Comparison of ENCODE assay signal across 20 mouse cellular contexts in genomic region chr8:122891440-122891839, GRCm38 (mm10). TPM values are rescaled to one million over a fixed set of nuclear protein-coding genes. Genes with fewer than 3 reads are reported as not detected.
DNase-seq lines count a peak whose midpoint lies in the region; ATAC-seq and TF ChIP-seq lines count a peak whose summit lies in the region.
"Had no signal": no experiment of that assay in that cellular context is flagged by ENCODE, and none has a peak within 500 bp of the region (broad histone marks: within the 10 kb centered on the region; RNA-seq: fewer than 3 reads in every experiment).

No protein-coding gene starts in this region.

- H3K4me1 ChIP-seq in forebrain, postnatal 0 days (ENCODE audit: insufficient read depth), result no peaks in the 10 kb centered on the region
- H3K4me1 ChIP-seq in forebrain, embryonic 10.5 days, result no peaks in the 10 kb centered on the region
- H3K4me1 ChIP-seq in CH12.LX (ENCODE audit: control insufficient read depth in 1 of 2, insufficient read depth in 2 of 2), result peaks cover 0 to 18% of the 10 kb centered on the region in 2 experiments; a peak in 2 of 4 replicates
- no peaks in the 10 kb centered on the region for H3K4me1 ChIP-seq in liver, embryonic 14.5 days (replicated peaks; ENCODE audit: control insufficient read depth in 2 of 2, insufficient read depth in 2 of 2, low read length in 1 of 2)
- no peaks in the 10 kb centered on the region for H3K4me1 ChIP-seq in forebrain, embryonic 13.5 days
- H3K4me1 ChIP-seq: embryonic facial prominence, embryonic 10.5 days; heart, embryonic 10.5 days; limb, embryonic 15.5 days; midbrain, embryonic 12.5 days had no signal

- intact Hi-C loops in left cerebral cortex, adult 2 months (cut with DNase I), result no loop called here
- intact Hi-C loops in left cerebral cortex, postnatal 25 days (cut with DNase I), result no loop called here

- TF ChIP-seq POLR2A in CH12.LX (IDR thresholded peaks at IDR 0.05; ENCODE audit: low read depth, low read length), result no peak

- peaks cover 95% of the 10 kb centered on the region for H3K36me3 ChIP-seq in forebrain, postnatal 0 days (ENCODE audit: insufficient read depth)
- peaks cover 100% of the 10 kb centered on the region for H3K36me3 ChIP-seq in forebrain, embryonic 10.5 days (replicated peaks)
- peaks cover 98% of the 10 kb centered on the region in 2 experiments for H3K36me3 ChIP-seq in CH12.LX (replicated peaks in 1 of 2; ENCODE audit: control insufficient read depth in 1 of 2, insufficient read depth in 1 of 2, low read length in 1 of 2)
- H3K36me3 ChIP-seq in liver, embryonic 14.5 days (replicated peaks; ENCODE audit: control insufficient read depth, insufficient read depth, low read depth), result peaks cover 66% of the 10 kb centered on the region
- peaks cover 99% of the 10 kb centered on the region for H3K36me3 ChIP-seq in forebrain, embryonic 13.5 days (ENCODE audit: poor library complexity, severe bottlenecking)

- H3K9ac ChIP-seq in forebrain, postnatal 0 days, result no peak overlapping the region
- H3K9ac ChIP-seq in CH12.LX (ENCODE audit: insufficient read depth, low read depth), result no peak overlapping the region
- no peak overlapping the region for H3K9ac ChIP-seq in liver, embryonic 14.5 days (replicated peaks)
- no peak overlapping the region for H3K9ac ChIP-seq in forebrain, embryonic 13.5 days
- H3K9ac ChIP-seq: limb, embryonic 15.5 days; midbrain, embryonic 12.5 days had no signal

- ATAC-seq in forebrain, postnatal 0 days, result 0 out of 2 replicates have a peak, but pooled peaks have one; percentile 29
- ATAC-seq in liver, embryonic 14.5 days (ENCODE audit: insufficient read depth), result no peak
- ATAC-seq in forebrain, embryonic 13.5 days, result no peak

- H3K4me3 ChIP-seq in forebrain, postnatal 0 days (ENCODE audit: low read depth, low read length), result no peak overlapping the region
- no peak overlapping the region for H3K4me3 ChIP-seq in forebrain, embryonic 10.5 days
- H3K4me3 ChIP-seq in left cerebral cortex, adult 2 months, result no peak overlapping the region
- H3K4me3 ChIP-seq in CH12.LX (replicated peaks in 1 of 3; ENCODE audit: low read depth in 2 of 3, low read length in 2 of 3, poor library complexity in 1 of 3), result no peak overlapping the region
- no peak overlapping the region for H3K4me3 ChIP-seq in liver, embryonic 14.5 days (ENCODE audit: insufficient read depth in 1 of 2, low read depth in 2 of 2, low read length in 2 of 2)
- no peak overlapping the region for H3K4me3 ChIP-seq in forebrain, embryonic 13.5 days
- H3K4me3 ChIP-seq: embryonic facial prominence, embryonic 10.5 days; erythroblast, embryonic 14.5 days; heart, embryonic 10.5 days; limb, embryonic 15.5 days; midbrain, embryonic 12.5 days had no signal

- H3K27ac ChIP-seq in forebrain, postnatal 0 days (ENCODE audit: low read depth, low read length), result no peak overlapping the region
- H3K27ac ChIP-seq in forebrain, embryonic 10.5 days, result no peak overlapping the region
- H3K27ac ChIP-seq in left cerebral cortex, adult 2 months, result no peak overlapping the region
- no peak overlapping the region for H3K27ac ChIP-seq in CH12.LX (ENCODE audit: insufficient read depth, low read depth)
- no peak overlapping the region for H3K27ac ChIP-seq in liver, embryonic 14.5 days
- H3K27ac ChIP-seq in forebrain, embryonic 13.5 days, result no peak overlapping the region
- H3K27ac ChIP-seq: embryonic facial prominence, embryonic 10.5 days; heart, embryonic 10.5 days; limb, embryonic 15.5 days; midbrain, embryonic 12.5 days had no signal

- no peak for DNase-seq in forebrain, postnatal 0 days
- no peak for DNase-seq in forebrain, embryonic 10.5 days (ENCODE audit: extremely low spot score, low spot score)
- no peak for DNase-seq in left cerebral cortex, adult 2 months (ENCODE audit: extremely low spot score in 1 of 2, low spot score in 2 of 2)
- DNase-seq in left cerebral cortex, postnatal 25 days (ENCODE audit: low spot score in 2 of 2), result no peak
- no peak for DNase-seq in CH12.LX (ENCODE audit: extremely low read depth)
- DNase-seq in liver, embryonic 14.5 days (ENCODE audit: low read depth in 3 of 3, low spot score in 3 of 3), result no peak
- no peak for DNase-seq in yolk sac, embryonic 10.5 days (ENCODE audit: low spot score)
- DNase-seq: adrenal gland, adult 8-10 months; cerebellum, postnatal 10 days; gastrocnemius, postnatal 14 days; heart, postnatal 4 days; kidney, postnatal 10 days; lung, postnatal 36 days; thymus, adult 2 months had no signal

- TF ChIP-seq EP300 in CH12.LX (IDR thresholded peaks at IDR 0.05; ENCODE audit: low read length), result no peak
- TF ChIP-seq EP300 in liver, embryonic 14.5 days (IDR thresholded peaks at IDR 0.05; ENCODE audit: low read depth), result no peak

- no peaks in the 10 kb centered on the region for H3K9me3 ChIP-seq in forebrain, postnatal 0 days (ENCODE audit: low read length)
- H3K9me3 ChIP-seq in forebrain, embryonic 10.5 days, result no peaks in the 10 kb centered on the region
- no peaks in the 10 kb centered on the region for H3K9me3 ChIP-seq in CH12.LX (replicated peaks; ENCODE audit: low read length)
- H3K9me3 ChIP-seq in liver, embryonic 14.5 days (ENCODE audit: control insufficient read depth, low read length), result no peaks in the 10 kb centered on the region
- H3K9me3 ChIP-seq in forebrain, embryonic 13.5 days (replicated peaks), result no peaks in the 10 kb centered on the region
- H3K9me3 ChIP-seq: embryonic facial prominence, embryonic 10.5 days; heart, embryonic 10.5 days; limb, embryonic 15.5 days; midbrain, embryonic 12.5 days had no signal

- TF ChIP-seq RAD21 in CH12.LX (IDR thresholded peaks at IDR 0.05; ENCODE audit: low read depth, low read length), result peak; percentile 5

- H3K27me3 ChIP-seq in forebrain, postnatal 0 days (ENCODE audit: insufficient read depth, low read length), result no peaks in the 10 kb centered on the region
- no peaks in the 10 kb centered on the region for H3K27me3 ChIP-seq in forebrain, embryonic 10.5 days (ENCODE audit: poor library complexity, severe bottlenecking)
- H3K27me3 ChIP-seq in CH12.LX (replicated peaks), result no peaks in the 10 kb centered on the region
- no peaks in the 10 kb centered on the region for H3K27me3 ChIP-seq in liver, embryonic 14.5 days (ENCODE audit: control insufficient read depth, insufficient read depth, low read length)
- H3K27me3 ChIP-seq in forebrain, embryonic 13.5 days, result no peaks in the 10 kb centered on the region
- H3K27me3 ChIP-seq: limb, embryonic 15.5 days; midbrain, embryonic 12.5 days had no signal

- 91% methylated on average over 12 of the region's 12 CpGs for WGBS in forebrain, postnatal 0 days
- WGBS in forebrain, embryonic 10.5 days, result 88% methylated on average over 12 of the region's 12 CpGs
- 76% methylated on average over 12 of the region's 12 CpGs for WGBS in liver, embryonic 14.5 days (ENCODE audit: insufficient replicate concordance)
- WGBS in forebrain, embryonic 13.5 days, result 86% methylated on average over 12 of the region's 12 CpGs

- dilution Hi-C loops in CH12.LX (cut with MboI; ENCODE audit: extremely low pct_ligation_motif_present, extremely low pct_unique_long_range_greater_than_20kb, low sequenced_read_pairs), result no loop called here

- H3K4me2 ChIP-seq in forebrain, postnatal 0 days (ENCODE audit: low read depth), result no peak overlapping the region
- H3K4me2 ChIP-seq in CH12.LX (ENCODE audit: insufficient read depth, low read depth, poor library complexity, severe bottlenecking), result no peak overlapping the region
- H3K4me2 ChIP-seq in liver, embryonic 14.5 days (ENCODE audit: low read depth), result no peak overlapping the region
- no peak overlapping the region for H3K4me2 ChIP-seq in forebrain, embryonic 13.5 days
- H3K4me2 ChIP-seq: limb, embryonic 15.5 days; midbrain, embryonic 12.5 days had no signal

- peak; percentile 43 for TF ChIP-seq CTCF in forebrain, postnatal 0 days (IDR thresholded peaks at IDR 0.05; ENCODE audit: low read depth)
- TF ChIP-seq CTCF in left cerebral cortex, adult 2 months (IDR thresholded peaks at IDR 0.05), result peak; percentile 16
- peak in 1 of 2 experiments; percentile 11; a peak in 1 of 4 replicates for TF ChIP-seq CTCF in CH12.LX (conservative IDR thresholded peaks at IDR 0.05 in 1 of 2, IDR thresholded peaks at IDR 0.05 in 1 of 2; ENCODE audit: low read depth in 2 of 2, low read length in 2 of 2)
- peak; percentile 26; the same call in 1 of the 2 replicates for TF ChIP-seq CTCF in liver, embryonic 14.5 days (IDR thresholded peaks at IDR 0.05; ENCODE audit: low read depth)

- H3K79me2 ChIP-seq in CH12.LX (replicated peaks; ENCODE audit: control insufficient read depth, extremely low read depth, insufficient read depth, poor library complexity, severe bottlenecking), result 0 out of 2 replicates have a peak, but pooled peaks cover 2% of the 10 kb centered on the region

- in situ Hi-C loops in CH12.LX (cut with MboI; ENCODE audit: low pct_ligation_motif_present, low pct_unique_long_range_greater_than_20kb, low sequenced_read_pairs), result no loop called here

TF ChIP-seq in CH12.LX, 34 proteins besides CTCF, POLR2A, EP300 and RAD21 (continues in another document):
- no peak for TF ChIP-seq POLR2AphosphoS2 (IDR thresholded peaks at IDR 0.05; ENCODE audit: low read depth, low read length)
- no peak for TF ChIP-seq USF2 (conservative IDR thresholded peaks at IDR 0.05; ENCODE audit: low read depth, low read length)
- TF ChIP-seq PAX5 (IDR thresholded peaks at IDR 0.05; ENCODE audit: low read length), result no peak
- TF ChIP-seq MAZ (IDR thresholded peaks at IDR 0.05; ENCODE audit: low read depth, low read length), result no peak
- no peak for TF ChIP-seq TCF12 (IDR thresholded peaks at IDR 0.05; ENCODE audit: low read depth, low read length)
- TF ChIP-seq TBP (conservative IDR thresholded peaks at IDR 0.05; ENCODE audit: low read depth, low read length), result no peak
- no peak for TF ChIP-seq USF1 (IDR thresholded peaks at IDR 0.05; ENCODE audit: low read depth, low read length)
- TF ChIP-seq GABPA (IDR thresholded peaks at IDR 0.05; ENCODE audit: insufficient replicate concordance, low read depth, low read length), result no peak
- no peak for TF ChIP-seq IRF4 (IDR thresholded peaks at IDR 0.05; ENCODE audit: low read depth, low read length)
- TF ChIP-seq ZC3H11A (IDR thresholded peaks at IDR 0.05; ENCODE audit: low read depth, low read length), result no peak
- no peak for TF ChIP-seq HCFC1 (IDR thresholded peaks at IDR 0.05; ENCODE audit: low read depth, low read length)

RNA-seq across cellular contexts. Expression of gene Cdh15, which starts 43.7 kb away (rescaled TPM):
- 1.7 and 1.8 TPM in 2 replicates for total RNA-seq in forebrain, postnatal 0 days (2014; rRNA removed)
- polyA plus RNA-seq in forebrain, postnatal 0 days (2015; fragmentation: Nextera tagmentation; extraction: Ambion mirVana), result 2.7 and 3.3 TPM in 2 replicates
- polyA plus RNA-seq in forebrain, embryonic 10.5 days (2016; fragmentation: Nextera tagmentation; extraction: Ambion mirVana), result 0.71 and 0.72 TPM in 2 replicates
- total RNA-seq in left cerebral cortex, adult 2 months (2021), result 1 to 10 TPM in 1 of 2 experiments, under 1 TPM in 1; 0.97 to 1.1 TPM
- total RNA-seq in left cerebral cortex, postnatal 25 days (2021), result under 1 TPM; 0.41 to 0.62 TPM
- not detected in 2 replicates for total RNA-seq in CH12.LX (2012; rRNA removed)
- total RNA-seq in CH12.LX (2014; rRNA removed), result not detected in 2 replicates
- not detected in 2 replicates for polyA plus RNA-seq in CH12.LX (2012; ENCODE audit: insufficient read length, low read depth)
- polyA plus RNA-seq in liver, embryonic 14.5 days (2012; rRNA removed), result not detected in 2 replicates
- not detected in 2 replicates for polyA plus RNA-seq in liver, embryonic 14.5 days (2014; fragmentation: Nextera tagmentation; extraction: Ambion mirVana)
- 0.28 and 0.74 TPM in 2 replicates for polyA plus RNA-seq in forebrain, embryonic 13.5 days (2015; fragmentation: Nextera tagmentation; extraction: Ambion mirVana)
- polyA plus RNA-seq: erythroblast, embryonic 14.5 days had no signal
